Mouse (Mus musculus): Measurements from ENCODE around the gene Abhd8. TPM values are rescaled to one million over a fixed set of nuclear protein-coding genes. Genes with fewer than 3 reads are reported as not detected.

Gene Abhd8
- polyA plus RNA-seq, 1 experiment from 2014 or later = 27.5 TPM

DNA sequence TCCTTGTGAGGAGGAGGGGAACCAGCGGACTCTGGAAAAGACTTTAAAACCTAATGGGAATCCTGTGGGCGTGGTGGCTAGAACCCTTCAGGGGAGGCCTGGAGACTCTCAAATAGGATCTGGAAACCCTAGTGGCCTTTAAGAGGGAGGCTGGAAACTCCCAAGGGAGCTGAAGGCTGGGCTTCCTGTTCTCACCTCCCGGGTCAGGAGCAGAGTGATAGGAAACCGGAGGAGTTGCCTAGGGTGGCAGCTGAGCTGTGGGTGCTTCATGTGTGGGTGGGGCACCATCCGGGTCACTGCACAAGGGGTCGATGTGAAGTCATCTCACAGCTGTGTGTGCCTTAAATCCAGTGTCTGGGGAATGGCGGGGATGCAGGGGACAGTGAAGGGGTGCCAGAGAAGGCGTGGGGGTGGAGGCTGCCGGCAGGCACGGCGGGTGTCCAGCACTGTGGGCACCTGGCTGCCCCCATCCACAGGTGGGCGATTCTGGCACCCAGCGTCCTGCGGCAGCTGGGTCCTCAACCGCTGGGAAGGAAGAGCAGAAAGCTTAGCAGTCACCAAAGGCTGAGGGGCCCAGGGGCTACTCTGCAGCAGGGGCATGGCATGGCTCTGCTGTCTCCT, 34.5 kb upstream of the Abhd8 start:
- no peaks in the 10 kb centered on the region for H3K27me3 ChIP-seq (ENCODE audit: control insufficient read depth, insufficient read depth, low read length)
- H3K36me3 ChIP-seq (ENCODE audit: control insufficient read depth, insufficient read depth, low read length) = no peaks in the 10 kb centered on the region; the same call in 1 of the 2 replicates
- H3K9ac ChIP-seq (ENCODE audit: low read length) = peak overlapping the region; percentile 52
- peaks cover 32% of the 10 kb centered on the region for H3K4me1 ChIP-seq (ENCODE audit: control insufficient read depth, insufficient read depth, low read length)
- 26% methylated on average over 15 of the region's 15 CpGs for WGBS
- no peak overlapping the region for H3K4me3 ChIP-seq (replicated peaks; ENCODE audit: low read length)
- no peak overlapping the region for H3K4me2 ChIP-seq (ENCODE audit: low read depth, low read length)
- ATAC-seq (ENCODE audit: insufficient read depth, low FRiP score) = no peak
- peak overlapping the region; percentile 62 for H3K27ac ChIP-seq (ENCODE audit: low read length)
- H3K9me3 ChIP-seq (replicated peaks; ENCODE audit: control insufficient read depth, low read length) = no peaks in the 10 kb centered on the region

DNA sequence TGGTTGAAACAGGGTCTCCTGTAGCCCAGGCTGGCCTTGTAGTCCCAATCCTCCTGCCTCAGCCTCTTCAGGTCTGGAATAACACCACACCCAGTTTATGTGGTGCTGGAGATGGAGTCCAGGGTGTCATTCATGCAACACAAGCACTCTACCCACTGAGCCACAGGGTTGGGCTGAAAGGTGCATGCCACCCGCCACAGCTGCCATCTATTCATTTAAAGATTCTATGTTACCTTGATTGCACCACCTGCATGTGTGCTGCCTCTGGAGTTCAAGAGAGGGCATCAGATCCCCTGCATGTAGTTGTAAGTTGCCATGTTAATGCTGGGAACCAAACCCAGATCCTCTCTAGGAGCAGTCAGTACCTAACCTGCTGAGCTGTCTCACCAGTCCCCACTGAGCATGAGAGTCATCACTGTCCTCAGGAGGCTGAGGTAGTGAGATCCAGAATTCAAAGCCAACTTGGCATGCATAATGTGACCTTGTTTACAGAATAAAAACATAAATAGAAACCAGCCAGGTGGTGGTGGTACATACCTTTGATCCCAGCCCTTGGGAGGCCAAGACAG, 33.7 kb upstream of the Abhd8 start:
- peak overlapping the region; percentile 56 for H3K27ac ChIP-seq (ENCODE audit: low read length)
- peaks cover 32% of the 10 kb centered on the region for H3K4me1 ChIP-seq (ENCODE audit: control insufficient read depth, insufficient read depth, low read length)
- H3K9me3 ChIP-seq (replicated peaks; ENCODE audit: control insufficient read depth, low read length) = no peaks in the 10 kb centered on the region
- H3K36me3 ChIP-seq (ENCODE audit: control insufficient read depth, insufficient read depth, low read length) = peaks cover 7% of the 10 kb centered on the region; the same call in 1 of the 2 replicates
- H3K4me2 ChIP-seq (ENCODE audit: low read depth, low read length) = no peak overlapping the region
- H3K27me3 ChIP-seq (ENCODE audit: control insufficient read depth, insufficient read depth, low read length) = no peaks in the 10 kb centered on the region
- H3K9ac ChIP-seq (ENCODE audit: low read length) = no peak overlapping the region
- WGBS = 89% methylated on average over 1 of the region's 1 CpGs
- ATAC-seq (ENCODE audit: insufficient read depth, low FRiP score) = no peak
- no peak overlapping the region for H3K4me3 ChIP-seq (replicated peaks; ENCODE audit: low read length)

DNA sequence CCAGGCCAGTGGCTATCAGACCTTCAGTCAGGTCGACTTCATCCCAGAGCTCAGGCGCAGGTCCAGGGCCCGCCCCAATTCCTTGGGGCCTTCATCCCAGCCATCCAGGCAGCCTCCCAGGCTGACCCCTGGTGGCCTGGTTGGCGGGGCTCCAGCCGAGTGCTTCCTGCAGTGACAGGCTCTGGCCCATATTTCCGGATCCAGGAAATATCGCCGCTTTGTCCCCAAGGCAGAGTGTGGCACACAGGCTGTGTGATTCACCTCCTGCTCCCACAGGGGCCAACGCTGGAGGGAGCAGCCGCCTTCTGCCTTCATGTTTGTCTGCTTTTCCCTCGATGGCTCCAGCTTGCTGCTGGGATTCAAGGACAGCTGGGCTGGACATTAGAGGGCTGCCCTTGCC, 33.0 kb upstream of the Abhd8 start:
- H3K4me2 ChIP-seq (ENCODE audit: low read depth, low read length) = no peak overlapping the region
- peaks cover 9% of the 10 kb centered on the region; the same call in 1 of the 2 replicates for H3K36me3 ChIP-seq (ENCODE audit: control insufficient read depth, insufficient read depth, low read length)
- no peak overlapping the region for H3K9ac ChIP-seq (ENCODE audit: low read length)
- H3K4me3 ChIP-seq (replicated peaks; ENCODE audit: low read length) = no peak overlapping the region
- peak; percentile 51; the same call in 1 of the 2 replicates for ATAC-seq (ENCODE audit: insufficient read depth, low FRiP score)
- WGBS = 39% methylated on average over 11 of the region's 11 CpGs
- H3K27me3 ChIP-seq (ENCODE audit: control insufficient read depth, insufficient read depth, low read length) = no peaks in the 10 kb centered on the region
- H3K9me3 ChIP-seq (replicated peaks; ENCODE audit: control insufficient read depth, low read length) = no peaks in the 10 kb centered on the region
- peaks cover 32% of the 10 kb centered on the region for H3K4me1 ChIP-seq (ENCODE audit: control insufficient read depth, insufficient read depth, low read length)
- H3K27ac ChIP-seq (ENCODE audit: low read length) = peak overlapping the region; percentile 56

DNA sequence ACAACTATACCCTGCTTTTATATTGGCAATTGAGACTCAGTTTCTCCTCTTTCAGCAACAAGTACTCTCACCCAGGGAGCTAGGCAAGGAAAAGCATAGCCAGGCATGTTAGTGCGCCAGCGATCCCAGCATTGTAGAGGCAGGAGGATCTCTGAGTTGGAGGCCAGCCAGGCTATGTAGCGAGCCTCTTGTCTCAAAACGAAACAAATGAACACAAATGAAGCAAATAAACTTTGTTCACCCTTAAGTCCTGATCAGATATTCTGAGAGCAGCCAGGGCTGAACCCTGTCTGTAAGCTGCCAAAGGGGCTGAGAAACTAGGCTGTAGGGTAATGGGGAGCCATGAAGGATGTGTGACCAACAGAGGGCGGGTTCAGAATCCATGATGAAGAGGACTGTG, 32.4 kb upstream of the Abhd8 start:
- peaks cover 32% of the 10 kb centered on the region for H3K4me1 ChIP-seq (ENCODE audit: control insufficient read depth, insufficient read depth, low read length)
- 82% methylated on average over 5 of the region's 5 CpGs for WGBS

DNA sequence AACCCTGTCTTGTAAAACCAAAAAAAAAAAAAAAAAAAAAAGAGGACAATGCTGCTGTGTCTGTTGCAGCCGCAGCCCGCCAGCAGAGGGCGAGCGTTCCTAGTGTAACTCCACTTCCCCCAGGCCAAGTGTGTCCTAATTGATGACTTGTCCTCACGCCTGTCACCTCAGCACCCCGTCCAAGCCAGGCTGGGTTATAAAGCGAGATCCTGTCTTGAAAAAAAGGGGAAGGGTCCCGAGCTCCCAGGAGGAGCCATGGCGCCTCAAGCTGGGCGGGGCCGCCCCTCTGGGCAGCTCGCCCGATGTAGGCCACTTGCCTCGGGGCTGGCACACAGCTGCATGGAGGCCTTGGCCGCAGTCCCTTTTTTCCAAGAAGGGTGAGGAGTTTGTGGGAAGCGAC, 31.6 kb upstream of the Abhd8 start:
- WGBS = 24% methylated on average over 16 of the region's 16 CpGs
- peak; percentile 39 for ATAC-seq (ENCODE audit: insufficient read depth, low FRiP score)
- Histone ChIP-seq H3K36me3 (ENCODE audit: control insufficient read depth, insufficient read depth, low read length) (peaks cover 13% of the 10 kb centered on the region; the same call in 1 of the 2 replicates), H3K27me3 (ENCODE audit: control insufficient read depth, insufficient read depth, low read length) (no peaks in the 10 kb centered on the region), H3K9me3 (replicated peaks; ENCODE audit: control insufficient read depth, low read length) (no peaks in the 10 kb centered on the region), H3K4me1 (ENCODE audit: control insufficient read depth, insufficient read depth, low read length) (peaks cover 32% of the 10 kb centered on the region), H3K27ac (ENCODE audit: low read length) (peak overlapping the region; percentile 38; the same call in 1 of the 2 replicates), H3K9ac (ENCODE audit: low read length) (no peak overlapping the region), H3K4me2 (ENCODE audit: low read depth, low read length) (0 out of 2 replicates have a peak overlapping the region, but pooled peaks have one; percentile 31), H3K4me3 (replicated peaks; ENCODE audit: low read length) (no peak overlapping the region)

More for the DNA sequence above, 32.4 kb upstream of the Abhd8 start:
- H3K36me3 ChIP-seq (ENCODE audit: control insufficient read depth, insufficient read depth, low read length) = peaks cover 12% of the 10 kb centered on the region; the same call in 1 of the 2 replicates
- ATAC-seq (ENCODE audit: insufficient read depth, low FRiP score) = no peak
- H3K4me3 ChIP-seq (replicated peaks; ENCODE audit: low read length) = no peak overlapping the region
- no peaks in the 10 kb centered on the region for H3K9me3 ChIP-seq (replicated peaks; ENCODE audit: control insufficient read depth, low read length)
- no peak overlapping the region for H3K4me2 ChIP-seq (ENCODE audit: low read depth, low read length)
- no peak overlapping the region for H3K9ac ChIP-seq (ENCODE audit: low read length)
- H3K27me3 ChIP-seq (ENCODE audit: control insufficient read depth, insufficient read depth, low read length) = no peaks in the 10 kb centered on the region
- peak overlapping the region; percentile 56 for H3K27ac ChIP-seq (ENCODE audit: low read length)

DNA sequence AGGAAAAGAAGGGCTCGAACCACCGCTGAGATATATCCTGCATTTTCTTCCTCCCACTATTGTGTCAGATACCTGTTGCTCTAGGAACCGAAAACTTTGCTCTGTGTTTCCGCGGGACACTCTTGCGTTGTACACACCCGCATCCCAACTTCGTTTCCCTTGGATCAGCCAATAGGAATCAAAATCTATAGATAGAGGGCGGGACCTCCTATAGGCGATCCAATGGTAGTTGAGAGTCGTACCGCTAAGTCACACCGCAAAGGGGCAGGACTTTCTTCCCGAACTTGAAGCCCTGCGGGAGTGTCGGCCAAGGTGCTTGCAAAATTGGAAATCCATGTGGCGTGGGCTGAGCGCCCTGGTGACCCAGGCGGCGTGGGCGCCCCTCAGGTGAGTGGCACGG, 25.0 kb upstream of the Abhd8 start:
- Histone ChIP-seq H3K4me2 (ENCODE audit: low read depth, low read length) (peak overlapping the region; percentile 100), H3K9me3 (replicated peaks; ENCODE audit: control insufficient read depth, low read length) (no peaks in the 10 kb centered on the region), H3K36me3 (ENCODE audit: control insufficient read depth, insufficient read depth, low read length) (peaks cover 13% of the 10 kb centered on the region; the same call in 1 of the 2 replicates), H3K4me3 (replicated peaks; ENCODE audit: low read length) (peak overlapping the region; percentile 95), H3K27me3 (ENCODE audit: control insufficient read depth, insufficient read depth, low read length) (no peaks in the 10 kb centered on the region), H3K27ac (ENCODE audit: low read length) (peak overlapping the region; percentile 94), H3K4me1 (ENCODE audit: control insufficient read depth, insufficient read depth, low read length) (peaks cover 24% of the 10 kb centered on the region), H3K9ac (ENCODE audit: low read length) (peak overlapping the region; percentile 89)
- ATAC-seq (ENCODE audit: insufficient read depth, low FRiP score) = peak; percentile 91
- under 1% methylated on average over 22 of the region's 22 CpGs for WGBS

DNA sequence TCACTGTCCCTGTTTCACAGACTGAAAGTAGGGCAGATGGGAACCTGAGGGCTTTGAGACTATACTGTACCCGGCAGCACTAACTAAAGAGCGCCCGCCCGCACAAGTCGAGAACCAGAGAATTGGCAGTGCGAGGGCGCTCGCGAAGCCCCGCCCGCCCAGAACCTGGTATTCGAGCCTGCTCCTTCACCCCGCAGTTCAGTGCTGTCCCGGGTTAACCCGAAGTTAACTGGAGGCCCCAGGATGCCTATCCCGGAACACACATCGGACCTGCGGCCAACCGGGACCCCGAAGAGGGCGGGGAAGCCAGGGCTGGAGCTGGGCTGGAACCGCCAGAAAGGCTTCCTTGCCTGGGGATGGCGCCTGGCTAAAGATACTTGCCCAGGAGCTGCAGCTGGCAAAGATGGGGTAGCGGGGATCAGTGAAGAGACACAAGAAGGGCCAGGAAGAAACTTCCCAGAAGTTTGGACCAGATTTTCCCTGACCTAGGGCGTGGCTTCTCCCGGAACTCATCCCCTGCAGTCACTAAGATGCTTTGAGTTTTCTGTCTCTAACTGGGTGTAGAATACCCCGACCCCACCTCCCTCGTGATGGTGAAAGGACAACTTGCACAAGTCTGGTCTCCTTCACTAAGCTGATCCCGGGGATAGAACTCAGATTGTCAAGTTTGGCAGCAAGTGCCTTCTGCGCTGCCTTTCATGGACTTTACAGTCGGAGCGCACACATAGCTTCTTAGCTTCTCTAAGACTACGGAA, 24.4 kb upstream of the Abhd8 start, which contains the start of gene Gtpbp3:
Gene Gtpbp3, plus strand, starts transcription at position 413 of the 755 bp plus-strand sequence.
- H3K4me2 ChIP-seq (ENCODE audit: low read depth, low read length) = peak within 1 kb of the TSS; percentile 100
- peaks cover 13% of the 10 kb centered on the region; the same call in 1 of the 2 replicates for H3K36me3 ChIP-seq (ENCODE audit: control insufficient read depth, insufficient read depth, low read length)
- peak within 1 kb of the TSS; percentile 95 for H3K4me3 ChIP-seq (replicated peaks; ENCODE audit: low read length)
- ATAC-seq (ENCODE audit: insufficient read depth, low FRiP score) = peak; percentile 56; the same call in 1 of the 2 replicates
- peaks cover 24% of the 10 kb centered on the region for H3K4me1 ChIP-seq (ENCODE audit: control insufficient read depth, insufficient read depth, low read length)
- peak within 1 kb of the TSS; percentile 89 for H3K9ac ChIP-seq (ENCODE audit: low read length)
- no peaks in the 10 kb centered on the region for H3K27me3 ChIP-seq (ENCODE audit: control insufficient read depth, insufficient read depth, low read length)
- no peaks in the 10 kb centered on the region for H3K9me3 ChIP-seq (replicated peaks; ENCODE audit: control insufficient read depth, low read length)
- H3K27ac ChIP-seq (ENCODE audit: low read length) = peak within 1 kb of the TSS; percentile 94
- under 1% methylated on average over 33 of the region's 33 CpGs for WGBS

DNA sequence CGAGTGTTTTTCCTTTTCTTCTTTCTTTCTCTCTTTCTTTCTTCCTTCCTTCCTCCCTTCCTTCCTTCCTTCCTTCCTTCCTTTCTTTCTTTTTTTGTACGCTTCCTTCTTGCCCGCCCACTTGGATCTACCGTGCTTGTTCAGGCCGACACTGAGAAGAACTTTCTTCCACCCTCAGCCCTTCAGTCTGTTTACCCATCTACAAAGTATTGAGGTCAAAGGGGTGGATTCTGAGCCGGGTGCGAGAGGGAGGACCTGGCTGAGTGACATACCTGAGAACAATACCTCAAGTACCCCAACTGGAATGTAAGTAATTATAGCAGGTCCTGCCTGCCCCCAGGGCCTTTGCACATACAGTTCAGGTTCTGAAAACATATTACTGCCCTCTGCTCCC, 22.7 kb upstream of the Abhd8 start:
- H3K27me3 ChIP-seq (ENCODE audit: control insufficient read depth, insufficient read depth, low read length) = no peaks in the 10 kb centered on the region
- no peaks in the 10 kb centered on the region for H3K9me3 ChIP-seq (replicated peaks; ENCODE audit: control insufficient read depth, low read length)
- peak overlapping the region; percentile 83 for H3K4me3 ChIP-seq (replicated peaks; ENCODE audit: low read length)
- H3K4me1 ChIP-seq (ENCODE audit: control insufficient read depth, insufficient read depth, low read length) = peaks cover 24% of the 10 kb centered on the region
- peak overlapping the region; percentile 36; the same call in 1 of the 2 replicates for H3K9ac ChIP-seq (ENCODE audit: low read length)
- WGBS = 6% methylated on average over 7 of the region's 7 CpGs
- peak overlapping the region; percentile 89 for H3K4me2 ChIP-seq (ENCODE audit: low read depth, low read length)
- 0 out of 2 replicates have a peak overlapping the region, but pooled peaks have one; percentile 29 for H3K27ac ChIP-seq (ENCODE audit: low read length)
- H3K36me3 ChIP-seq (ENCODE audit: control insufficient read depth, insufficient read depth, low read length) = peaks cover 4% of the 10 kb centered on the region; the same call in 1 of the 2 replicates
- no peak for ATAC-seq (ENCODE audit: insufficient read depth, low FRiP score)

All from stomach, embryonic 16.5 days (tissue).